Mouse (Mus musculus) testis, postnatal 10 days (tissue): ENCODE results near the gene Zfp1.
A peak's percentile ranks its signal among the peaks of the same experiment; 100 is the strongest.
"Not testable (repeated sequence)": the region's sequence is repeated elsewhere in the genome, so short reads cannot be mapped to it uniquely, and the experiment has no call there.

Experiments used
- DNase-seq: peaks from one replicate; pipeline ENCODE4 v3.0.0; 2021; ENCODE audit warnings: low spot score

Zfp1 gene

DNA sequence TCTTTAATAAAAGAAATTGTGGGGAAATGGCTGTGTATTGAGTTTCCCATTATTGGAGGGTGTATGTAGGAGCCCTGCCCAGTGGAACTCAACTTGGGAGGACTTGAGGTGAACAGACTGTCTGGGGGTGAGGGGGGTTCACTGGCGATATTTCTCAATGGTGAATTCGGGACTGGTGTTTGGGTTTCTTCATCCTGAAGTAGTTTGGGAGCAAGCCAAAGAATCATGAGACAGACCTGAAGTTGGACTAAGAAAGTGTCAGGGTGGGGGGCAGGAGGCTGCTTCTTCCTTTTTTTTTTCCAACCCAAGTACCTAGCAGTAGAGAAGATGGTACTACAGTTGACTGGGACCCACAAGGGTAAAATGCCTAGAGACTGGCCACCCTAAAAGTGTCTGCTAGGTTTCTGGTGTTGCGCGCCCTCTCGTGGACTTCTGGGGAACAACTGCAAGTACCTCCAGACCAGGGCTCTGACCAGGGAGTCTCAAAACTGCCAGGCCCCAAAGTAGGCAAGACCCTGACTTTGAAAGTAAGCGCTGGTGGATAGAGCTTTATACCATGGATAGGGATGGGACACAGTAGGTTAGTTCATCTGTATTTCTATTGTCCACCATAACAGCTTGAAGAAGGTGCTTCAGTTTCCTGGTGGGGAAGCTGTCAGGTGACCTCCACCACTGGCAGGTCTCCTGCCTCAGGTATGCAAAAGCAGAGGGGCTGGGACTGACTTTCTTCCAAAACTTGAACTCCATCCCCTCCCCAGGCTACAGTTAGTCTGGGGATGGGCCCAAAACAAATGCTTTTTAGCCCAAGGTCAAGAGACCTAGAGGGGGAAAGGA lies 17.3 kb upstream of the Zfp1 start:
- peak; percentile 87 for DNase-seq

DNA sequence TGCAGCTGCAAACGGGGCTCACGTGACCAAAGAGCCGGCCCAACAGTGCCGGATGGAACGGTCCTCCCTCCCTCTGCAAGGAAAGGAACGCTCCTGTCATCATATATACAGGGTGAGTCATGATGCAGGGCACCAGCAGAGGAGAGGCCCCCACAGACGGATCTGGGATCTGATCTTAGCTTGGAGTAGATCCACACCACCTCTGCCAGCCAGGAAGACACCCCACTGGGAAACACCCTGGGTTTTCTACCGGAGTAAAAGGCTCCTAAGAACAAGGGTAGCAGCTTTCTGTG lies 16.7 kb upstream of the Zfp1 start:
- DNase-seq: no peak

DNA sequence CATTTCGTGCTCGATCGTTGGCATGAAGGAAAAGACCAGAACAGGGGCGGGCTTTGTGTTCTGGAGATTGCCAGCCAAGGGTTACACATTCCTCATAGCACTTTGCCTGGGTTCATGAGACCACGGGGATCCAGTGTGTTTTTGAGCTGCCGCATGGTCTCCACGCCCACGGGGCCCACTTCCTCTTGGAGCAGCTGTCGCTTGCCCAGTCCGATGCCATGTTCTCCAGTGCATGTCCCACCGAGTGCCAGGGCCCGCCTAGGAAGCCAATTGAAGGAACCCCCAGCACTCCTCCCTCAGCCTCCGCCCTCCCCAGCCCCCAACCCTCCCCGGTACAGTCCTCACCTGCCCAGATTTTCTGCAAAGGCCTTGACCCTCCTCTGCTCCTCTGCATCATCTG lies 16.3 kb upstream of the Zfp1 start:
- DNase-seq: peak; percentile 47

DNA sequence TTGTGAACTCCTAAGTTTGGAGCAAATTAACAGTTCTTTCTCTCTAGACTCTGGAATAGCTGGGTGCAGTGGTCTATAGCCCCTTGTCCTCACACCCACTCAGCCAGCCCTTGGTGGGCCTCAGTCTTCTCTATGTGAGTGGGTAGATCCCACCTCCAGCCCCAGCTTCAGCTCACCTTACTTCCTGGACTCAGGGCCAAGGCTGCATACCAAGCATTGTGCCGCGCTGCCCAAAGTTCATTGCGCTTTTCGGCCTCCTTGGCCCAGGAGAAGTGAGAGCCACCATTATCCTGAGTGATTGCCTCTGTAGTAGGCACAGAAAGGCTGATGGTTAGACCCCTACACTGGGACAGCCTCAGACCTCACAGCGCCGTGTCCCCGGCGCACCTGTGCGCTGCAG lies 15.3 kb upstream of the Zfp1 start:
- DNase-seq: no peak

DNA sequence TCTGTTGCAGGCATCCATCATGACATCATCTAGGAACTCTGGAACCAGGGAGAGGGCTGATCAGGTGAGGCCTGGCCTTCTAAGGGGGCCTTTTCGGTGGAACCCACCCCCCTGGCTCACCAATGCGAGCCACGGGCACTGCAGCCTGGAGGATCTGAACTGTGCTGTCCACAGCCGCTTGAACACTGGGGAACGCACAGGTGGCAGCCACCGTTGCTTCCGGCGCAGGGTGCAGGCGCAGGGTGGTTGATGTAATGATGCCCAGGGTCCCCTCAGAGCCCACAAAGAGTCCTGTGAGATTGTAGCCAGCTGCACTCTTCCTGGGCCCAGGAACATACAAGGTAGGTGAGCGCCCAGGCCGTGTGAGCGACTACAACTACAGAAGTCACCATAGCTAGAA lies 14.8 kb upstream of the Zfp1 start:
- DNase-seq: no peak

DNA sequence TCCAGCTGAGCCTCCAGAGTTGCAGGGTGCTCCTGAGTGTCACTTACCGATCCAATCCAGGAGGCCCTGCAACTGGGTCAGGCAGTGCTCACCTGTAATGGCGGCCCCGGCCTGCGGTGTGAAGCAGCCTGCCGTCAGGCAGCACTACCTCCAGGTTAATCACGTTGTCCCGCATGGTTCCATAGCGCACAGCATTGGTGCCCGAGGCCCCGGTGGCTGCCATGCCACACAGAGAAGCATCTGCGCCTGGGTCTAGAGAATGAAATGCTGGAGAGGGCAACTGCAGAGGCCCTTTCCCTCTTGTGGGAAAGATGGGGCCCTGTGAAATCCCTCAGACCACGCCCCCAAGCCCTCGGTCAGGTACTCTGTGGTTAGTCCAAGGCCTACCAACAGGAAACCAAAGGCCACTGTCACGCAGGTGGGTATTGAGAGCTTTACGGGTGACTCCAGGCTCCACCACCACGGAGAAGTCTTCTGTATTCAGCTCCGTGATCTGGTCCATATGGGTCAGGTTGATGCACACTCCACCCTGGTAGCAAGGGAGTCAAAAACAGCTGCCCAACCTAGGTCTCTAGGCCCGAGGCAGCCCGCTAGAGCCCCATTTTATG lies 14.2 kb upstream of the Zfp1 start:
- DNase-seq: peak; percentile 50

DNA sequence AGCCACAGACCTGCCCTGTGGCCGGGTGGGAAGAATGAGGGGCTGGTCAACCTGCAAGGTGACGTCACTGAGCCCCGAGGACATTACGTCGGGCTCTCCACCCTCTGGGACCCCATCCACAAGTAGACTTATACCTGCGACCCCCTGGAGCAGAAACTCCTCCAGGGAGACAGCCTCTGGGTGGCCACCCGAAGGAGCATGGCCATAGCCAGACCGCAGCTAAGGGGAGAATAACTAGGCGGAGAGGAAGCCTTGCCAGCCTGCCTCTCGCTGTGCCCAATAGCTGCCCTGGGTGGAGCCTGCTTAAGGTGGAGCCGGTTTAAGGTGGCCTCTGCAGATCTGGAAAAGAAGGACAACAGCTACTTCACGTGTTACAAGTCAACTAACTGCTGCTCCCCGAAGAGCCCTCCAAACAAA lies 13.1 kb upstream of the Zfp1 start, which contains the start of gene Ldhd:
Ldhd (minus strand) TSS at position 270 of the 417 bp plus-strand sequence.
- DNase-seq: peak; percentile 68

DNA sequence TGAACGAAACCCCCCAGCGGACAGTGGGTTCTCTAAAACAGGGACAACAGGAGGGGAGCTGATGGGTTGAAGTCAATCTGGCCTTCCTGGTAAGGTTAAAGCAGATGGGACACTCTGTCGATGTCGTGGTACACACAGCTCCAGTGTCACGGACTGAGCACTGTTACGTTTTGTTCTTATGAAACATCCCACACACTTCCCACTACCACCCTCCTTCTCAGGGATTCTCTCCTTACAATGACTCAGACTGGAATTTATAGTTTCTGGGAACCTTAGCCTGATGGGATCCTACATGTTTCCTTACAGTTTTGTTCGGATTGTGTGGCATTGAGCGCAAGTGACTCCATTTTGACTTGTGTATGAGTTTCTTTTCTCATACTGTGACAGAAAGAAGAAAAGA lies 11.6 kb upstream of the Zfp1 start:
- no peak for DNase-seq

DNA sequence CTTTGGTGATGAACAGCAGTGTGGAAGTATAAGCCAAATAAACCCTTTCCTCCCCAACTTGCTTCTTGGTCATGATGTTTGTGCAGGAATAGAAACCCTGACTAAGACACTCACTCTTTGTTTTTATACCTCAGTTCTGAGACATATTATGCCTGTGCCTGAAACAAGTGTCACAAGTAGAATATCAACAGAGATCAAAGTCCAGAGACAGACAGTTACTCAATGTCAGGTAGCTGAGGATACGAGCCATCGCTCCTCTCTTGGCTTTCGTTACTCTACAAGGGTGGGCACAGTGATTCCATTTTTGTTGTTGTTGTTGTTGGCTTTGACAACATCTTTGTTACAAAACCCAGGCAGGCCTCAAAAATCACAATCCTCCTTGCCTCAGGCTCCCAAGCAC lies 10.2 kb upstream of the Zfp1 start:
- DNase-seq: no peak

DNA sequence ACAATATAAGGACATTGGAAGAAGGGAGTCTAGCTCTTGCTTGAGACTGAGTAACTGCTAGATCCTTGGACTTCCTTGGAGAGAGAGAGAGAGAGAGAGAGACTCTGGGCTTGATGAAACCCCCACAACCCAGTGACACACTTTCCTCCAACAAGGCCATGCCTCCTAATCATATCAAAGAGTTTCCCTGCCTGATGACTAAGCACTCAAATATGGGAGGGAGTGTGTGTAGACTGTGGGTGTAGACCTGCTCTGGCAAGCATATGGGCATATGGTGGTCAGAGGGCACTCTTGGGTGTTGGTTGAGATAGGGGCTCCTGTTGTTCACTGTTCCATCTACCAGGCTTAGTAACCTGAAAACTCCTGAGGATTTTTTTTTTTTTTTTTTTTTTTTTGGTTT lies 5.1 kb upstream of the Zfp1 start:
- no peak for DNase-seq

DNA sequence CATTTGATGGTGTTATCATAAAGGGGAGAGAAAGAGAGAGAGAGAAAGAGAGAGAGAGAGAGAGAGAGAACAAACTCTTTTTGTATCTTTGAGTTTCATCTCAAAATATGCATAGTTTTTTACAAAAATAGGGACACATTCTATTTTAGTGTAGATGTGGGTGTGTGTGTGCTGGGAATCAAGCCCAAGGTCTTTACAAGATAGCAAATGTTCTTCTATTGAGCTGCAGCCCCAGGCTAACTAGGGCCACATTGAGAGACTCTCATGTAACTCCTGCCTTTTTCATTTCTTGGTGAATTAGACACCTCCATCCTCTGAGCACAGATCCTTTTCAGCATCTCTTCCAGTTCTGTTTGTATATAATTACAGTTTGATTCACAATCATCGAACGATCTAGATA lies 2.1 kb upstream of the Zfp1 start:
- DNase-seq: no peak

DNA sequence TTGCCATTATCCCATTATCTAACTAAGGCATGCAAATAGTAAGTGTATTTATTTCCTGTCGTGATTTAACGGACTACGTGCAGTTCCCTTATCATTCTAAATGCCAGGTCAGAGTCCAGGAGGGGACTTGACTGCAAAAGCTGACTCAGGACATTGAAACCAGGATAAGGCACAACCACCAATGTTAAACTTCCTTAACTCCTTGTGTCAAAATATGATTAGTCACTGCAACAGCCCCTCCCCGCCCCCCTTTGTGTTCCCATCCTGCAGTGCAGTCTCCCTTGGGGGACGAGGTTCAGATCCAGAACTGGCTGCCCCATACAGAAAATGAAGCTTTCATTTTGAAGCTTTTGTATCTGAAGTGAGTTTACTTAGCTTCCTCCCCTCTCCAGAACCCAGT lies 705 bp upstream of the Zfp1 start:
- DNase-seq: peak; percentile 57

DNA sequence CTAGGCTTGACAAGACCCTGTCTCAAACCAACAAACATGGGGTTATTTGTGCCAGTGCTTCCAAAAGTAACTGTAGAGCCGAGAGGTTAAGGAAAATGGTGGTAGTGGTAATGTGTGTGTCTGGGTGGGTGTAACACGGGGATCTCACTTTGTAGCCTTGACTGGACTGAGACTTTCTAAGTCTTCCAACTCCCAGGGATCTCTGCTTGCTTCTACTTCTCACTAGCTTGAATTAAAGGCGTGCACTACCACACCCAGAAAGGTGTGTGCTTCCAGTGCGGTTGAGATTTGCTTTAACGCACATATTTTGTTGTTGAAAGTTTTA lies 300 bp upstream of the Zfp1 start:
- DNase-seq: no peak

DNA sequence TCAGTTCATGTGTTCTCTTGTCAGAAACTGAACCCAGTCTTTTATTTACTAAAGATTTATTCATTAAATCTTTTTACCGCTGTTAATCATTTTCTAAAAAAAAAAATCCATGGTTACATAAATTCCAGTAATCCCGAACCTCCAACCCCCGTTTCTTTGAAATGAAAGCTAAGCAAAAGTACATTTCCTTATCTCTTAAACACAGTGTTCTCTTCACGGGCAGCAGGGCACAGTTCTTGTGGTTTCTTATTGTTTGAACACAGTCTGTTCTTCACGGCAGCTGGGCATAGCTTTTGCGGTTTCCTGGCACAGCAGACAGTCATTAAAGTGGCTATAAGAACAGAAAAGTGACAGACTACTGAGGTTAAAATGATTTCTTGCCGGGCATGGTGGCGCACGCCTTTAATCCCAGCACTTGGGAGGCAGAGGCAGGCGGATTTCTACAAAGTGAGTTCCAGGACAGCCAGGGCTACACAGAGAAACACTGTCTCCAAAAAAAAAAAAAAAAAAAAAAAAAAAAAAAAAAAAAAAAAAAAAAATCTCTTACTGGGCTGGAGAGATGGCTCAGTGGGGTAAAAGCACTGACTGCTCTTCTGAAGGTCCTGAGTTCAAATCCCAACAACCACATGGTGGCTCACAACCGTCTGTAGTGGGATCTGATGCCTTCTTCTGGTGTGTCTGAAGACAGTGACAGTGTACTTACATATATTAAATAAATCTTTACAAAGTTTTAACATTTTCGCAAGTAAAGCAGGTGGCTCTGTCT lies 1.3 kb downstream of the Zfp1 start:
- DNase-seq: not testable (repeated sequence)

DNA sequence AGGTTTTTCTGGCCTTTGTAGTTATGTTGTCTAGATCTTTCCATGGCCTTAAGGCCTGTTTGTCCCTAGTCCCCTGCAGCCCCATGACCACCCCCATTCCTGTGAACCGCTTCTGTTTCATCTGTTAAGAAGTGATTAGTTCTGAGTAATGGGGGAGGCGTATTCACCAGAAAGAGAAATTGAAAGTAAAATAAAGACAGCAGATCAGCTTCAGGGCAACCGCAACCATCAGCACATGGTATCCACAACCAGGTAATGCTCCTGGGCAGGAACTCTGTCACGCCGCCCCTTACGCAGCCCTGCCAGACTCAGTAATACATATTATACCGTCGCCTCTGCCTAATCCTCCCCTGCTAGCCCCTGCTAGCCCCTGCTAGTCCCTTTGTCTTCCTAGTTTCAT lies 2.5 kb downstream of the Zfp1 start:
- DNase-seq: no peak

DNA sequence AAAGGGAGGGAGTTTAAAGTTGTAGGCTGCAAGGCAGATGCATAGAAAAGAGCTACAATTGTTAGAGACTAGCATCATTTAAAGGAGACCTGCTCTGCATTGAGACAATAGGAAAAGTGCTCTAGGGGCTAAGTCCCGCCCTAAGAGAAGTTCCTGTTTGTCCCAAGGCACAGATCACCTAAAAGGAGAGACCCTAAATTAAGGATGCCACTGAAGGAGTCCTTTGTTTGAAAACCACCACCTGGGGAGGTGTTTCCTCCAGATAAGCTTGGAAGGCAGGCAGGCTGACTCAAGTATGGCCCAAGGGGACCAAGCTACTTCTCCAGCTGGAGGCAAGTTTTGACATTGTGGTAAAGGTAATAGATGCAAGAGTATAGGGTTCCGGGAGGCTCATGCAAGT lies 5.6 kb downstream of the Zfp1 start:
- no peak for DNase-seq

DNA sequence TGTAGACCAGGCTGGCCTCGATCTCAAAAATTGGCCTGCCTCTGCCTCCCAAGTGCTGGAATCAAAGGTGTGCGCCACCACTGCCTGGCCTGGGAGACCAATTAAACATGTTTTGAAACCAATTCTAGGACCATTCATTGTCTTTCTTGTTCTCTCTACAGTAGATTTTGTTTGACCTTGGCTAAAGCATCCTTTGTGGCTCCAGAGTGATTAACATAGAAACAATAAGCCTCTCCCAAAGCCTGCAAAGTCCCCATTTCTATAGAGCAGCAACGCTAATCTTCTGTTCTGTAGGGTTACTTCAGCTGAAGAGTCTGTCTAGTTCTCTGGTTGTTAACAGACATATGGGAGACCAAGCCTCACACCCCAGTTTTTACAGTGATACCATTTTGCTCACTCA lies 7.5 kb downstream of the Zfp1 start:
- no peak for DNase-seq

DNA sequence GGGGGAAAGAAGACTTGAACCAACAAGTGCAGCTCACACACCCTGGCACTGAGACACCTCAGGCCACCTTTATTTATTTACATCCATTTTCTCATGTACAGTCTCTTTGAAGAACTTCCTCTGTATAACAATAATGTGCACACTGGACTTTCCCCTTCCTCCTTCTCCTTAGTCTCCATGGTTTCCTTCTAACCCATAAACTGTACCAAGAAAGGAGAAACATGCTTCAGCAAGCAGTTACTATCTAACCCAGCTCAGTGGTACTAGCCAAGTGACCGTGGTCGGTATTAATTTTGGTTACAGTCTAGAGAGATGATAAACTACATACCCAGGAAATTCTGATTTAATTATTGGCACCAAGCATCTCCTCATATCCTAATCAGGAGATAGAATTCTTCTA lies 10.3 kb downstream of the Zfp1 start:
- no peak for DNase-seq

DNA sequence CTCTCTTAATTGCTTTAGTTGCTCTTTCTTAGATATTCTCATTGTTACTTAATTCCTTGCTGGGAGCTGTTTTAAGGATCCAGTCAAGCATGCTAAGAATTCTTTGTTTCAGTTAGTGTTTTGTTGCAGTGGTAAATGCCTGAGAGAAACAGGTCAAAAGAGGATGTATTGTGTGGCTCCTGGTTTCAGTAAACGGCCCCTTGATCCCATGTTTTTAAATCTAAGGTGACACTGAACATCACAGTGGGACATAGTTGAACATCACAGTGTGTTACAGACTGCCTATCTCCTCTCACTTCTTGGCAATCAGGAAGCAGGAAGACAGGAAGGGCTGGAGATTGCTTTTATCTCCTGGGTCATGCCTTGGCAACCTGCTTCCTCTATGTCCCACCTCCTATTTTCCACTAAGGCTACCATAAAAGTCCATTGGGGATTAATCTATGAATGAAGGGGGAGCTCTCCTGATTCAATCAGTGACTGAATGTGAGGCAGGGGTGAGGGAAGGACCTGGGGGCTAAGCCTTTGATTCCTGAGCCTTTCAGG lies 14.2 kb downstream of the Zfp1 start:
- no peak for DNase-seq

DNA sequence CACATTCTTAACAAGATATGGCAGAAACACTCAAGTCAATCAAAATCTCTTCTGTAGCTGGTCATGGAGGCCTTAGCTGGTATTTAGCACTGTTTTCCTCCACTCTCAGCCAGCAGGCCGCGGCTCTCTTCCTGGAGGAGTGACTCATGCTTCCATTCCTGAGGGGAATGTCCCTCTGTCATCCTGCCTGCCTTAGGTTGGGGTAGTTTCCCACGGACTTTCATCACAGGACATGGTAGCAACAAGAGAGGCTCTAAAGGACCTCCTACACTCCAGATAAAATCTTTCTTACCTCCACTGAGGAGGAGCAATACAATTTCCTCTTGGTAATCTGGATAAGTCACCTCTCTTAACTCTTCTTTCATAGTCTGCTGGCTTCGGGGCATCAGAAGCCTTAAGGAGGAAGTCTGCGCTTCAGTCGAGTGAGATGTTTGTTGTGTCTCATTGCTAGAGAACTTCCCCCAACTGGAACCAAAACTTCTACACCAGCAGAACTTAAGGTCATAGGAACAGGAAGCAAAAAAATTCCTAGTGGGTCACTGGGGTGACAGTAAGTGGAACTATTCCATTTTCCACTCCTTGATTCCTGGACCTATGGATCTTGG lies 15.7 kb downstream of the Zfp1 start:
- DNase-seq: no peak

DNA sequence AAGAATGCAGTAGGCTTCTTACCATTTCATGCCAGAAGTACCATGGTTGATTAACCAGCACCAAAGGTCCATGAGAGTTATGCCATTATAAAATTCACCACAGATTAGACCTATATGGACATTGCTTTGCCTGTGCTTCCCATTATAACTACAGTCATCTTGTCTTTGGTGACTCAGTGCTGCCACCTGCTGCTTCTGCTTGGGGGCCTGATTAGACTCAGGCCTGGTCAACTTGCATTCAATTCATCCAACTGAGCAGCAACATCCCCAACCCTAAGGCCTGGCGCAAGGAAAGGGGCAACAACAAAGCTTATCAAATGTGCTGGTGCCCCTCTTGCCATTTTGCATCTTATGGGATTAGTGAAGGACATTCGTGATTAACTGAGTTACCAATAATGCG lies 19.3 kb downstream of the Zfp1 start:
- peak; percentile 90 for DNase-seq

DNA sequence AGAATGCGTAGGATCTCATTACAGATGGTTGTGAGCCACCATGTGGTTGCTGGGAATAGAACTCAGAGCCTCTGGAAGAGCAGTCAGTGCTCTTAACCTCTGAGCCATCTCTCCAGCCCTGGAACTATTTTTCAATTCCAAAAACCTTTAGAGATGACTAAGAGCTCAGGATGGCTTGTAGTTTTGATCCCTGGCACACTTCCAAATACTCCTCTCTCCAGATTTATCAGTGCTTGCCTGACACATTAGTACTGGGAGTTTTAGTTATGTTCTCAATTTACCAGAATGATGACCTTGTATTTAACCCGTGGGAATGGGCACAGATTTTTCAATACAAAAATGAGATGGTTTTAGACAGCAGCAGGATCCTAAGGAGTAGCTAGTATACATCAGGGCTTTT lies 23.6 kb downstream of the Zfp1 start:
- DNase-seq: no peak

DNA sequence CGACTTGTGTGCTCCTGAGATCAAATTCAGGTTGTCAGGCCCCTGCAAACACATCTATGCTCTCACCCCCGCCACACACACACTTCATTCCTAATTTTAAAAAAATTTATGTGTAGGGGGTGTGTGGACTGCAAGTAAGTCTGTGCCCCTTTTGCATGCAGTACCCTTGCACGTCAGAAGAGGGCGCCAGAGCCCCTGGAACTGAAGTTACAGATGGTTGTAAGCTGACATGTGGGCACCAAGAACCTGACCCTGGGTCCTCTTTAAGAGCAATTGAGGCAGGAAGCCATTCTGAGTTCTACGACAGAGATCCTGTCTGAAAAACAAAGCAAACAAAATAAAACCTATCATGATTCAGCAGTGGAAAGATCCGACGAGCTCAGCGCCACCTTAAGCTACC lies 33.0 kb downstream of the Zfp1 start:
- peak; percentile 67 for DNase-seq
